Comparison of ENCODE assay signal across 20 mouse cellular contexts in genomic region chr10:77537215-77538209, GRCm38 (mm10). TPM values are rescaled to one million over a fixed set of nuclear protein-coding genes. Genes with fewer than 3 reads are reported as not detected.
A peak's percentile ranks its signal among the peaks of the same experiment; 100 is the strongest.
DNase-seq lines count a peak whose midpoint lies in the region; ATAC-seq and TF ChIP-seq lines count a peak whose summit lies in the region.
"Had no signal": no experiment of that assay in that cellular context is flagged by ENCODE, and none has a peak within 500 bp of the region (broad histone marks: within the 10 kb centered on the region; RNA-seq: fewer than 3 reads in every experiment).

No protein-coding gene starts in this region.

- H3K4me3 ChIP-seq in liver, adult 2 months (ENCODE audit: insufficient read depth, low read depth, low read length), result no peak overlapping the region
- no peak overlapping the region for H3K4me3 ChIP-seq in liver, embryonic 11.5 days (ENCODE audit: low read depth, low read length)
- no peak overlapping the region for H3K4me3 ChIP-seq in macrophage (ENCODE audit: inconsistent target)
- no peak overlapping the region for H3K4me3 ChIP-seq in layer of hippocampus, adult 2 months
- H3K4me3 ChIP-seq: heart, embryonic 13.5 days; limb, embryonic 15.5 days had no signal

- H3K27me3 ChIP-seq in liver, adult 2 months (ENCODE audit: control insufficient read depth, insufficient read depth, low read length), result no peaks in the 10 kb centered on the region
- no peaks in the 10 kb centered on the region for H3K27me3 ChIP-seq in liver, embryonic 11.5 days (replicated peaks; ENCODE audit: control insufficient read depth, insufficient read depth, low read length)
- H3K27me3 ChIP-seq in splenic B cell, adult 2 months (ENCODE audit: control insufficient read depth, insufficient read depth, low read length, poor library complexity, severe bottlenecking), result no peaks in the 10 kb centered on the region
- H3K27me3 ChIP-seq: heart, embryonic 13.5 days; limb, embryonic 15.5 days had no signal

- no peak for TF ChIP-seq CTCF in liver, adult 2 months (IDR thresholded peaks at IDR 0.05; ENCODE audit: low read depth, low read length)
- TF ChIP-seq CTCF in layer of hippocampus, adult 2 months (conservative IDR thresholded peaks at IDR 0.05), result no peak

- no peaks in the 10 kb centered on the region for H3K79me2 ChIP-seq in liver, adult 2 months (ENCODE audit: control insufficient read depth, insufficient read depth, low read length)
- peaks cover 94% of the 10 kb centered on the region for H3K79me2 ChIP-seq in macrophage (ENCODE audit: inconsistent target)

- no peak overlapping the region for H3K9ac ChIP-seq in liver, adult 2 months (ENCODE audit: low read depth, low read length)
- no peak overlapping the region for H3K9ac ChIP-seq in liver, embryonic 11.5 days (ENCODE audit: low read depth, low read length)
- H3K9ac ChIP-seq: heart, embryonic 13.5 days; limb, embryonic 15.5 days had no signal

- no peak for ATAC-seq in liver, embryonic 11.5 days (replicated peaks; ENCODE audit: low FRiP score)
- ATAC-seq in activated CD4-positive, CD25-positive, alpha-beta regulatory T cell, adult 4 months, result peak; percentile 79
- ATAC-seq: hindbrain, postnatal 0 days had no signal

- 88% methylated on average over 11 of the region's 11 CpGs for WGBS in liver, adult 2 months
- WGBS in liver, embryonic 11.5 days, result 77% methylated on average over 11 of the region's 11 CpGs
- WGBS in macrophage (ENCODE audit: missing documents), result 36% methylated on average over 11 of the region's 11 CpGs

- no peaks in the 10 kb centered on the region for H3K9me3 ChIP-seq in liver, embryonic 11.5 days (ENCODE audit: control insufficient read depth, low read length)
- H3K9me3 ChIP-seq: heart, embryonic 13.5 days; limb, embryonic 15.5 days had no signal

- no peak for DNase-seq in liver, adult 2 months (ENCODE audit: extremely low read depth, low read depth, low spot score)
- no peak for DNase-seq in liver, embryonic 11.5 days (ENCODE audit: low spot score)
- peak; percentile 46 for DNase-seq in splenic B cell, adult 2 months (ENCODE audit: low read depth, low spot score)
- no peak for DNase-seq in layer of hippocampus, adult 8-10 months (ENCODE audit: low spot score in 2 of 2)
- no peak for DNase-seq in cerebellum, postnatal 14 days
- DNase-seq in layer of hippocampus, adult 2 months (ENCODE audit: low spot score in 2 of 2), result no peak
- DNase-seq: adrenal gland, postnatal 25 days; cerebellum, adult 9-11 months; embryo, embryonic 11 days; heart, postnatal 36 days; kidney, adult 2 months; kidney, postnatal 14 days; lung, postnatal 14 days; retina, postnatal 1 day had no signal

- peak overlapping the region; percentile 10 for H3K27ac ChIP-seq in liver, adult 2 months (replicated peaks; ENCODE audit: insufficient read depth, low read depth, low read length)
- H3K27ac ChIP-seq in liver, embryonic 11.5 days (ENCODE audit: low read depth, low read length), result no peak overlapping the region
- peak overlapping the region; percentile 93 for H3K27ac ChIP-seq in macrophage
- no peak overlapping the region for H3K27ac ChIP-seq in layer of hippocampus, adult 2 months
- H3K27ac ChIP-seq: heart, embryonic 13.5 days; hindbrain, postnatal 0 days; limb, embryonic 15.5 days had no signal

- H3K4me2 ChIP-seq in liver, embryonic 11.5 days, result no peak overlapping the region
- H3K4me2 ChIP-seq: heart, embryonic 13.5 days; limb, embryonic 15.5 days; midbrain, embryonic 11.5 days had no signal

- no peaks in the 10 kb centered on the region for H3K36me3 ChIP-seq in liver, adult 2 months (ENCODE audit: control insufficient read depth, insufficient read depth, low read length)
- H3K36me3 ChIP-seq in liver, embryonic 11.5 days (ENCODE audit: control insufficient read depth, insufficient read depth, low read length), result no peaks in the 10 kb centered on the region
- peaks cover 10% of the 10 kb centered on the region for H3K36me3 ChIP-seq in macrophage (ENCODE audit: inconsistent target)
- no peaks in the 10 kb centered on the region; the same call in 1 of the 2 replicates for H3K36me3 ChIP-seq in splenic B cell, adult 2 months (ENCODE audit: control insufficient read depth, insufficient read depth, low read length, poor library complexity, severe bottlenecking)
- H3K36me3 ChIP-seq: heart, embryonic 13.5 days; limb, embryonic 15.5 days had no signal

- no peaks in the 10 kb centered on the region for H3K4me1 ChIP-seq in liver, adult 2 months (ENCODE audit: control insufficient read depth, insufficient read depth, low read length)
- no peaks in the 10 kb centered on the region for H3K4me1 ChIP-seq in liver, embryonic 11.5 days (replicated peaks; ENCODE audit: control insufficient read depth, insufficient read depth, low read length)
- H3K4me1 ChIP-seq: limb, embryonic 15.5 days had no signal

- no peak for TF ChIP-seq POLR2A in liver, adult 2 months (IDR thresholded peaks at IDR 0.05; ENCODE audit: extremely low read depth, insufficient read depth, low read length)

RNA-seq across cellular contexts. Expression of gene Itgb2, which starts 7.5 kb away (rescaled TPM):
- 4.8 and 5.6 TPM in 2 replicates for total RNA-seq in liver, adult 2 months (2014; rRNA removed)
- 4.2 and 5.6 TPM in 2 replicates for polyA plus RNA-seq in liver, adult 2 months (2012; rRNA removed)
- 18.6 and 19.1 TPM in 2 replicates for polyA plus RNA-seq in liver, embryonic 11.5 days (2014; fragmentation: Nextera tagmentation; extraction: Ambion mirVana)
- polyA plus RNA-seq in activated CD4-positive, CD25-positive, alpha-beta regulatory T cell, adult 4 months (2017; shearing (Covaris generic)), result 100 to 1,000 TPM; 375 to 386 TPM
- 100 to 1,000 TPM in 22 of 26 experiments, 10 to 100 TPM in 4; 30.2 to 203 (median 164) TPM for total RNA-seq in macrophage (2018; cell fraction: chromatin; rRNA removed)
- 100 to 1,000 TPM; 247 to 519 (median 377) TPM for total RNA-seq in macrophage (2018; cell fraction: cytosol; rRNA removed)
- total RNA-seq in macrophage (2018; cell fraction: nucleus; rRNA removed), result 100 to 1,000 TPM; 138 to 880 (median 577) TPM
- 418 to 531 TPM (median 505 TPM) in 3 replicates for polyA plus RNA-seq in macrophage (2018)
- 10 to 100 TPM in 2 of 4 experiments, 1 to 10 TPM in 2; 3.8 to 36.2 (median 15.3) TPM for total RNA-seq in layer of hippocampus, adult 8-10 months (2022)
- 1 to 10 TPM; 3.3 to 4.6 TPM for total RNA-seq in layer of hippocampus, adult 2 months (2021)

RNA-seq across cellular contexts. Expression of gene Fam207a, which starts 21.9 kb away (rescaled TPM):
- total RNA-seq in liver, adult 2 months (2014; rRNA removed), result 12.7 and 15.5 TPM in 2 replicates
- 24.3 and 27.3 TPM in 2 replicates for polyA plus RNA-seq in liver, adult 2 months (2012; rRNA removed)
- polyA plus RNA-seq in liver, embryonic 11.5 days (2014; fragmentation: Nextera tagmentation; extraction: Ambion mirVana), result 42.6 and 47.4 TPM in 2 replicates
- 10 to 100 TPM; 15.2 to 15.3 TPM for polyA plus RNA-seq in activated CD4-positive, CD25-positive, alpha-beta regulatory T cell, adult 4 months (2017; shearing (Covaris generic))
- total RNA-seq in macrophage (2018; cell fraction: chromatin; rRNA removed), result 10 to 100 TPM in 18 of 26 experiments, 1 to 10 TPM in 8; 4.4 to 19.6 (median 13.5) TPM
- total RNA-seq in macrophage (2018; cell fraction: cytosol; rRNA removed), result 10 to 100 TPM; 10.8 to 27.4 (median 20.7) TPM
- total RNA-seq in macrophage (2018; cell fraction: nucleus; rRNA removed), result 10 to 100 TPM in 18 of 26 experiments, 1 to 10 TPM in 8; 5.3 to 18.1 (median 11.7) TPM
- polyA plus RNA-seq in macrophage (2018), result 16.8 to 38.8 TPM (median 21.1 TPM) in 3 replicates
- 10 to 100 TPM; 30.5 to 39.0 (median 31.9) TPM for total RNA-seq in layer of hippocampus, adult 8-10 months (2022)
- 10 to 100 TPM; 32.8 to 35.2 TPM for total RNA-seq in layer of hippocampus, adult 2 months (2021)

RNA-seq across cellular contexts. Expression of gene Pttg1ip, which starts 44.0 kb away (rescaled TPM):
- total RNA-seq in liver, adult 2 months (2014; rRNA removed), result 146 and 168 TPM in 2 replicates
- polyA plus RNA-seq in liver, adult 2 months (2012; rRNA removed), result 218 and 238 TPM in 2 replicates
- 94.0 and 99.7 TPM in 2 replicates for polyA plus RNA-seq in liver, embryonic 11.5 days (2014; fragmentation: Nextera tagmentation; extraction: Ambion mirVana)
- 10 to 100 TPM; 85.6 to 92.6 TPM for polyA plus RNA-seq in activated CD4-positive, CD25-positive, alpha-beta regulatory T cell, adult 4 months (2017; shearing (Covaris generic))
- total RNA-seq in macrophage (2018; cell fraction: chromatin; rRNA removed), result 10 to 100 TPM; 20.2 to 99.8 (median 58.3) TPM
- 100 to 1,000 TPM in 13 of 26 experiments, 10 to 100 TPM in 13; 77.7 to 133 (median 99.5) TPM for total RNA-seq in macrophage (2018; cell fraction: cytosol; rRNA removed)
- 100 to 1,000 TPM in 8 of 26 experiments, 10 to 100 TPM in 18; 51.1 to 150 (median 89.2) TPM for total RNA-seq in macrophage (2018; cell fraction: nucleus; rRNA removed)
- polyA plus RNA-seq in macrophage (2018), result 99.5 to 103 TPM (median 102 TPM) in 3 replicates
- total RNA-seq in layer of hippocampus, adult 8-10 months (2022), result 10 to 100 TPM; 79.3 to 96.1 (median 86.9) TPM
- 10 to 100 TPM; 76.9 to 77.5 TPM for total RNA-seq in layer of hippocampus, adult 2 months (2021)

Comparison
In these comparisons a context has a peak if more than half of its experiments do, and no peak if none do; other contexts are left out.
1. H3K27ac ChIP-seq: peak in liver, adult 2 months (single experiment) and macrophage (single experiment); none in liver, embryonic 11.5 days (single experiment) and layer of hippocampus, adult 2 months (single experiment).
2. RNA of gene Itgb2, which starts 7.5 kb away (polyA plus RNA-seq): 418 to 531 TPM in macrophage and 375 to 386 TPM in activated CD4-positive, CD25-positive, alpha-beta regulatory T cell, adult 4 months; 18.6 to 19.1 TPM in liver, embryonic 11.5 days and 4.2 to 5.6 TPM in liver, adult 2 months; every median in the first group is over 10 times any median in the second.